8 mouse cellular contexts compared by ENCODE assay signal in genomic region chr2:140670457-140670856, GRCm38 (mm10). TPM values are rescaled to one million over a fixed set of nuclear protein-coding genes. Genes with fewer than 3 reads are reported as not detected.
DNase-seq lines count a peak whose midpoint lies in the region; ATAC-seq and TF ChIP-seq lines count a peak whose summit lies in the region.

No protein-coding gene starts in this region.

- no peaks in the 10 kb centered on the region for H3K36me3 ChIP-seq in midbrain, embryonic 12.5 days
- H3K36me3 ChIP-seq in stomach, postnatal 0 days (ENCODE audit: control insufficient read depth, insufficient read depth, low read length) = no peaks in the 10 kb centered on the region

- ATAC-seq in frontal cortex, adult (ENCODE audit: low TSS enrichment) = peak; percentile 56
- ATAC-seq in midbrain, embryonic 12.5 days (ENCODE audit: low FRiP score, low read depth) = peak; percentile 31
- peak; percentile 53; the same call in 1 of the 2 replicates for ATAC-seq in stomach, postnatal 0 days (ENCODE audit: low FRiP score, low TSS enrichment)

- TF ChIP-seq EP300 in stomach, postnatal 0 days (optimal IDR thresholded peaks at IDR 0.05) = no peak

- intact Hi-C loops in left cerebral cortex, postnatal 4 days (cut with DNase I) = loop anchor here (5.0 kb wide), 2 partner anchors 1387 to 1582 kb away; no protein-coding TSS in a partner anchor

- peak overlapping the region; percentile 92 for H3K27ac ChIP-seq in midbrain, embryonic 12.5 days (replicated peaks)
- peak overlapping the region; percentile 50; the same call in 1 of the 2 replicates for H3K27ac ChIP-seq in stomach, postnatal 0 days (replicated peaks)

- H3K9ac ChIP-seq in midbrain, embryonic 12.5 days (replicated peaks) = peak overlapping the region; percentile 77
- H3K9ac ChIP-seq in stomach, postnatal 0 days (ENCODE audit: low read length) = peak overlapping the region; percentile 55

- H3K4me1 ChIP-seq in midbrain, embryonic 12.5 days = peaks cover 17% of the 10 kb centered on the region
- no peaks in the 10 kb centered on the region; the same call in 1 of the 2 replicates for H3K4me1 ChIP-seq in stomach, postnatal 0 days (replicated peaks; ENCODE audit: control insufficient read depth, insufficient read depth)

- H3K9me3 ChIP-seq in midbrain, embryonic 12.5 days = no peaks in the 10 kb centered on the region
- no peaks in the 10 kb centered on the region for H3K9me3 ChIP-seq in stomach, postnatal 0 days (ENCODE audit: control insufficient read depth, low read length)

- H3K27me3 ChIP-seq in midbrain, embryonic 12.5 days = no peaks in the 10 kb centered on the region
- no peaks in the 10 kb centered on the region for H3K27me3 ChIP-seq in stomach, postnatal 0 days (ENCODE audit: control insufficient read depth, insufficient read depth, low read length)

- DNase-seq in R1 (ENCODE audit: low read depth, low spot score) = peak; percentile 43
- peak; percentile 69 to 74 for DNase-seq in cerebellum, adult 18-20 months
- DNase-seq in kidney, adult 9 months = peak; percentile 30
- peak; percentile 46 for DNase-seq in left cerebral cortex, postnatal 4 days
- DNase-seq in stomach, postnatal 0 days (ENCODE audit: low spot score) = peak; percentile 42
- no peak for DNase-seq in thymus, adult 18-20 months

- under 1% methylated on average over 12 of the region's 12 CpGs for WGBS in midbrain, embryonic 12.5 days
- under 1% methylated on average over 12 of the region's 12 CpGs for WGBS in stomach, postnatal 0 days

- H3K4me2 ChIP-seq in midbrain, embryonic 12.5 days (replicated peaks) = peak overlapping the region; percentile 62
- peak overlapping the region; percentile 56 for H3K4me2 ChIP-seq in stomach, postnatal 0 days (replicated peaks; ENCODE audit: low read depth)

- peak; percentile 35; the same call in 1 of the 2 replicates for TF ChIP-seq CTCF in stomach, postnatal 0 days (IDR thresholded peaks at IDR 0.05; ENCODE audit: low read depth)

- H3K4me3 ChIP-seq in midbrain, embryonic 12.5 days = peak overlapping the region; percentile 67
- H3K4me3 ChIP-seq in stomach, postnatal 0 days (ENCODE audit: low read depth, low read length) = peak overlapping the region; percentile 45

RNA-seq across cellular contexts. Expression of gene Flrt3, which starts 0.8 kb away (rescaled TPM):
- 10 to 100 TPM; 28.0 to 32.9 TPM for total RNA-seq in left cerebral cortex, postnatal 4 days (2021)
- 65.3 and 84.9 TPM in 2 replicates for polyA plus RNA-seq in midbrain, embryonic 12.5 days (2016; fragmentation: Nextera tagmentation; extraction: Ambion mirVana)
- 18.4 and 23.1 TPM in 2 replicates for polyA plus RNA-seq in stomach, postnatal 0 days (2015; fragmentation: Nextera tagmentation; extraction: Ambion mirVana)

Comparison
In these comparisons a context has a peak if more than half of its experiments do, and no peak if none do; other contexts are left out.
1. DNase-seq: peak in R1 (single experiment), cerebellum, adult 18-20 months (2 of 2), kidney, adult 9 months (single experiment), left cerebral cortex, postnatal 4 days (single experiment) and stomach, postnatal 0 days (single experiment); none in thymus, adult 18-20 months (0 of 2).
2. Peak in every context shown above with its lines, with median percentiles within 50 percentile points of each other: ATAC-seq.